ENCODE assay signal across 8 mouse cellular contexts in the genomic region with DNA sequence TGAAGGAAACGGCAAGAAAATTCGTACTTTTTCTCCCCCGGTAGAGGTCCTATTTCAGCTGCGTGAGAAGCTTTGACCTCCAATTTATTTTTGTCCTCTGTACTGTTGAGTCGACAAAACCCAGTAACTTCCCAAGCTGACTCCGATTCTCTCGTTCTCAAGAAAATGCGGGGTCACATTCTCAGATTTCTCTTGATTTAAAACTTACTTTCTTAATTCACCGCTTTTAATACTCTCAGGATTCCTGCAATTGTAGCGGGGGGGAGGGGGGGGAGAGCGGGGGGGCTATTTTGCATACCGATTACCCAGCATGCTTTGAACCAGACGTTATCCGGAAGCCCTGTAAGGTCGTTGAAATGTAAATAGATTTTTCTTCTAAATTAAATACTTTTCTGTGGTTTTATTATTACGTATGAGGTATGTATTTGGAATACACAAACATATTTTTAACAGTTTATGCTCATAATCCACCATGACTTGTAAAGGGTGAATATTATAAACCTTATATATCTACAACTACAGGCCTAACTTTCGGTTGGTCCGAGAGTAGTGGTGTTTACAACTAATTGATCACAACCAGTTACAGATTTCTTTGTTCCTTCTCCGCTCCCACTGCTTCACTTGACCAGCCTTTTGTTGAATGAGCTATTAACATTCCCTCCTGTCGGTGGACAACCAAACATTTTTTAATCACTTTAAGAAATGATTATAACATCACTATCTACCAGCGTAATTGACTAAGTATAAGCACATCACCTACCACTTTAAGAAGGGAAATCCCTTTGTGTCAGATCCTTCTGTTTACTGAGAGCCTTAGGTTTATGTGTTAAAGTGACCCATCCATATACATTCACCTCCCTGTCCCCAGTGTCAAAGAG. TPM values are rescaled to one million over a fixed set of nuclear protein-coding genes. Genes with fewer than 3 reads are reported as not detected.
DNase-seq lines count a peak whose midpoint lies in the region; ATAC-seq and TF ChIP-seq lines count a peak whose summit lies in the region.

No protein-coding gene starts in this region.

- 1% methylated on average over 21 of the region's 21 CpGs for WGBS in forebrain, embryonic 10.5 days
- WGBS in hindbrain, embryonic 16.5 days, result under 1% methylated on average over 21 of the region's 21 CpGs
- WGBS in limb, embryonic 14.5 days, result under 1% methylated on average over 21 of the region's 21 CpGs
- under 1% methylated on average over 21 of the region's 21 CpGs for WGBS in midbrain, embryonic 15.5 days

- no peak for DNase-seq in left cerebral cortex, adult 2 months (ENCODE audit: extremely low spot score in 1 of 2, low spot score in 2 of 2)
- no peak for DNase-seq in left cerebral cortex, adult 8-10 months (ENCODE audit: low spot score in 2 of 2)
- peak; percentile 60 for DNase-seq in forebrain, embryonic 10.5 days (ENCODE audit: extremely low spot score, low spot score)
- peak; percentile 87 for DNase-seq in limb, embryonic 14.5 days (ENCODE audit: low spot score)
- peak; percentile 37 for DNase-seq in thymus, postnatal 14 days

- peak overlapping the region; percentile 99 for H3K27ac ChIP-seq in left cerebral cortex, adult 2 months
- peak overlapping the region; percentile 78 for H3K27ac ChIP-seq in brown adipose tissue, adult 24 weeks (replicated peaks; ENCODE audit: low read depth, low read length)
- H3K27ac ChIP-seq in forebrain, embryonic 10.5 days, result peak overlapping the region; percentile 84
- peak overlapping the region; percentile 55 for H3K27ac ChIP-seq in hindbrain, embryonic 16.5 days (ENCODE audit: low read depth, low read length)
- peak overlapping the region; percentile 64 for H3K27ac ChIP-seq in limb, embryonic 14.5 days (replicated peaks; ENCODE audit: low read depth, low read length)
- peak overlapping the region; percentile 84 for H3K27ac ChIP-seq in midbrain, embryonic 15.5 days

- no peak for TF ChIP-seq POLR2A in limb, embryonic 14.5 days (IDR thresholded peaks at IDR 0.05; ENCODE audit: borderline replicate concordance, extremely low read depth, insufficient read depth, insufficient read length)

- peaks cover 3% of the 10 kb centered on the region; the same call in 1 of the 2 replicates for H3K9me3 ChIP-seq in forebrain, embryonic 10.5 days
- no peaks in the 10 kb centered on the region for H3K9me3 ChIP-seq in hindbrain, embryonic 16.5 days (ENCODE audit: control insufficient read depth, low read length)
- H3K9me3 ChIP-seq in limb, embryonic 14.5 days (ENCODE audit: control insufficient read depth, low read length), result no peaks in the 10 kb centered on the region
- no peaks in the 10 kb centered on the region for H3K9me3 ChIP-seq in midbrain, embryonic 15.5 days

- peaks cover 1% of the 10 kb centered on the region for H3K27me3 ChIP-seq in forebrain, embryonic 10.5 days (ENCODE audit: poor library complexity, severe bottlenecking)
- no peaks in the 10 kb centered on the region for H3K27me3 ChIP-seq in hindbrain, embryonic 16.5 days (replicated peaks; ENCODE audit: control insufficient read depth, insufficient read depth, low read length)
- no peaks in the 10 kb centered on the region for H3K27me3 ChIP-seq in limb, embryonic 14.5 days (ENCODE audit: control insufficient read depth, insufficient read depth, low read length)
- no peaks in the 10 kb centered on the region for H3K27me3 ChIP-seq in midbrain, embryonic 15.5 days (replicated peaks)

- intact Hi-C loops in left cerebral cortex, adult 2 months (cut with DNase I), result no loop called here

- H3K4me2 ChIP-seq in hindbrain, embryonic 16.5 days (ENCODE audit: low read length), result peak overlapping the region; percentile 57
- H3K4me2 ChIP-seq in limb, embryonic 14.5 days (replicated peaks; ENCODE audit: low read depth, low read length, severe bottlenecking), result peak overlapping the region; percentile 43
- H3K4me2 ChIP-seq in midbrain, embryonic 15.5 days, result peak overlapping the region; percentile 52

- peak overlapping the region; percentile 53 for H3K4me3 ChIP-seq in left cerebral cortex, adult 2 months
- peak overlapping the region; percentile 67 for H3K4me3 ChIP-seq in brown adipose tissue, adult 24 weeks (ENCODE audit: insufficient read depth, low read depth, low read length)
- peak overlapping the region; percentile 58 for H3K4me3 ChIP-seq in forebrain, embryonic 10.5 days
- peak overlapping the region; percentile 46 for H3K4me3 ChIP-seq in hindbrain, embryonic 16.5 days (ENCODE audit: low read length)
- H3K4me3 ChIP-seq in limb, embryonic 14.5 days (replicated peaks; ENCODE audit: low read length), result peak overlapping the region; percentile 48
- peak overlapping the region; percentile 49 for H3K4me3 ChIP-seq in midbrain, embryonic 15.5 days

- ATAC-seq in hindbrain, embryonic 16.5 days, result peak; percentile 53
- ATAC-seq in limb, embryonic 14.5 days (ENCODE audit: low FRiP score, low read depth), result peak; percentile 74
- peak; percentile 74 for ATAC-seq in midbrain, embryonic 15.5 days (replicated peaks)

- peak overlapping the region; percentile 52 for H3K9ac ChIP-seq in hindbrain, embryonic 16.5 days (ENCODE audit: low read depth, low read length)
- peak overlapping the region; percentile 48 for H3K9ac ChIP-seq in limb, embryonic 14.5 days (ENCODE audit: low read depth, low read length, severe bottlenecking)
- peak overlapping the region; percentile 48 for H3K9ac ChIP-seq in midbrain, embryonic 15.5 days

- no peak; the same call in none of the 2 replicates for TF ChIP-seq CTCF in left cerebral cortex, adult 2 months (IDR thresholded peaks at IDR 0.05)

- no peaks in the 10 kb centered on the region for H3K4me1 ChIP-seq in brown adipose tissue, adult 24 weeks (ENCODE audit: control insufficient read depth, insufficient read depth, insufficient read length, low read length)
- peaks cover 9% of the 10 kb centered on the region for H3K4me1 ChIP-seq in forebrain, embryonic 10.5 days
- H3K4me1 ChIP-seq in hindbrain, embryonic 16.5 days (ENCODE audit: control insufficient read depth, insufficient read depth, low read depth, low read length), result peaks cover 3% of the 10 kb centered on the region
- no peaks in the 10 kb centered on the region for H3K4me1 ChIP-seq in limb, embryonic 14.5 days (ENCODE audit: control insufficient read depth, insufficient read depth, low read length)
- H3K4me1 ChIP-seq in midbrain, embryonic 15.5 days, result peaks cover 8% of the 10 kb centered on the region

- H3K36me3 ChIP-seq in forebrain, embryonic 10.5 days (replicated peaks), result no peaks in the 10 kb centered on the region
- H3K36me3 ChIP-seq in hindbrain, embryonic 16.5 days (ENCODE audit: control insufficient read depth, insufficient read depth, low read length), result no peaks in the 10 kb centered on the region
- no peaks in the 10 kb centered on the region for H3K36me3 ChIP-seq in limb, embryonic 14.5 days (ENCODE audit: control insufficient read depth, insufficient read depth, low read length)
- H3K36me3 ChIP-seq in midbrain, embryonic 15.5 days (replicated peaks), result no peaks in the 10 kb centered on the region

RNA-seq across cellular contexts. Expression of gene Pdia4, which starts 31.9 kb away (rescaled TPM):
- 10 to 100 TPM; 54.7 to 58.1 TPM for total RNA-seq in left cerebral cortex, adult 2 months (2021)
- 10 to 100 TPM; 42.0 to 49.3 (median 47.7) TPM for total RNA-seq in left cerebral cortex, adult 8-10 months (2022)
- 30.2 and 50.2 TPM in 2 replicates for polyA plus RNA-seq in brown adipose tissue, adult 24 weeks (2012; ENCODE audit: insufficient read depth, insufficient read length, missing spikeins)
- 275 and 311 TPM in 2 replicates for polyA plus RNA-seq in forebrain, embryonic 10.5 days (2016; fragmentation: Nextera tagmentation; extraction: Ambion mirVana)
- 142 and 168 TPM in 2 replicates for polyA plus RNA-seq in hindbrain, embryonic 16.5 days (2015; fragmentation: Nextera tagmentation; extraction: Ambion mirVana)
- 111 and 139 TPM in 2 replicates for polyA plus RNA-seq in limb, embryonic 14.5 days (2012; rRNA removed)
- 243 and 256 TPM in 2 replicates for polyA plus RNA-seq in limb, embryonic 14.5 days (2014; fragmentation: Nextera tagmentation; extraction: Ambion mirVana)
- 138 and 149 TPM in 2 replicates for polyA plus RNA-seq in midbrain, embryonic 15.5 days (2015; fragmentation: Nextera tagmentation; extraction: Ambion mirVana)

RNA-seq across cellular contexts. Expression of gene Zfp786, which starts 49.3 kb away (rescaled TPM):
- total RNA-seq in left cerebral cortex, adult 2 months (2021), result 1 to 10 TPM; 5.4 to 6.1 TPM
- 1 to 10 TPM; 5.5 to 7.1 (median 6.1) TPM for total RNA-seq in left cerebral cortex, adult 8-10 months (2022)
- not detected in 2 replicates for polyA plus RNA-seq in brown adipose tissue, adult 24 weeks (2012; ENCODE audit: insufficient read depth, insufficient read length, missing spikeins)
- 6.9 and 7.8 TPM in 2 replicates for polyA plus RNA-seq in forebrain, embryonic 10.5 days (2016; fragmentation: Nextera tagmentation; extraction: Ambion mirVana)
- polyA plus RNA-seq in hindbrain, embryonic 16.5 days (2015; fragmentation: Nextera tagmentation; extraction: Ambion mirVana), result 13.9 and 15.7 TPM in 2 replicates
- 1.8 and 2.0 TPM in 2 replicates for polyA plus RNA-seq in limb, embryonic 14.5 days (2012; rRNA removed)
- 2.9 and 3.7 TPM in 2 replicates for polyA plus RNA-seq in limb, embryonic 14.5 days (2014; fragmentation: Nextera tagmentation; extraction: Ambion mirVana)
- polyA plus RNA-seq in midbrain, embryonic 15.5 days (2015; fragmentation: Nextera tagmentation; extraction: Ambion mirVana), result 21.1 and 22.8 TPM in 2 replicates

RNA-seq across cellular contexts. Expression of gene Zfp398, which starts 54.1 kb away (rescaled TPM):
- 10 to 100 TPM; 22.1 to 24.0 TPM for total RNA-seq in left cerebral cortex, adult 2 months (2021)
- total RNA-seq in left cerebral cortex, adult 8-10 months (2022), result 10 to 100 TPM; 19.2 to 24.5 (median 20.1) TPM
- 2.6 and 3.3 TPM in 2 replicates for polyA plus RNA-seq in brown adipose tissue, adult 24 weeks (2012; ENCODE audit: insufficient read depth, insufficient read length, missing spikeins)
- 8.2 and 8.9 TPM in 2 replicates for polyA plus RNA-seq in forebrain, embryonic 10.5 days (2016; fragmentation: Nextera tagmentation; extraction: Ambion mirVana)
- 16.5 and 16.8 TPM in 2 replicates for polyA plus RNA-seq in hindbrain, embryonic 16.5 days (2015; fragmentation: Nextera tagmentation; extraction: Ambion mirVana)
- polyA plus RNA-seq in limb, embryonic 14.5 days (2012; rRNA removed), result 11.7 and 15.5 TPM in 2 replicates
- 10.4 and 12.1 TPM in 2 replicates for polyA plus RNA-seq in limb, embryonic 14.5 days (2014; fragmentation: Nextera tagmentation; extraction: Ambion mirVana)
- 20.9 and 22.5 TPM in 2 replicates for polyA plus RNA-seq in midbrain, embryonic 15.5 days (2015; fragmentation: Nextera tagmentation; extraction: Ambion mirVana)

Comparison
In these comparisons a context has a peak if more than half of its experiments do, and no peak if none do; other contexts are left out.
1. DNase-seq: peak in forebrain, embryonic 10.5 days (single experiment), limb, embryonic 14.5 days (single experiment) and thymus, postnatal 14 days (single experiment); none in left cerebral cortex, adult 2 months (0 of 2) and left cerebral cortex, adult 8-10 months (0 of 2).
2. Peak in every context shown above with its lines, with median percentiles within 50 percentile points of each other: H3K27ac ChIP-seq, H3K4me3 ChIP-seq, ATAC-seq, H3K4me2 ChIP-seq and H3K9ac ChIP-seq.